Mouse (Mus musculus) lung, postnatal 25 days (tissue): Measurements from ENCODE around the gene Gm3558.
"Not testable (repeated sequence)": the region's sequence is repeated elsewhere in the genome, so short reads cannot be mapped to it uniquely, and the experiment has no call there.

Experiments
- DNase-seq: peaks from one replicate; pipeline ENCODE4 v3.0.0; 2022; ENCODE audit warnings: low spot score

Gm3558 gene

DNA sequence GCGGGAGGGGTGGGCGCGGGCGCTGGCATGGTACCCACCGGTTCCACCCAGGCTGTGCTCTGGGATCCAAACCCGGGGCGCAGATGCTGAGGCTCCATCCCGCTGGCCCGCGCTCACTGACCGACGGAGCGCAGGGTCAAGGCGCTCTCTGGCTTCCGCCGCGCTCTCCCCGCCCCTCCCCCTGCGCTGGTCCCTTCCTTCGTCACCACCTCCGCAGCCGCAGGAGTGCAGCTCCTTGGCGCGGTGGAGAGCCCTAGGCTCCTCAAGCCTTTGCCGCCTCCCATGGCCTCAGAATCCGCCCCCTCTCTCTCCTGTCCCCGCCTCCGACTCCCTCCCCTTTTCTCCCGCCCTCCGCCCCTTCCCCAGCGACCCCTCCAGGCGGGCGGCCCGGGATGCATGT is at the start of gene Gm3558:
Gene Gm3558 (minus strand): TSS at position 185 of the 400 bp plus-strand sequence.
- not testable (repeated sequence) for DNase-seq

DNA sequence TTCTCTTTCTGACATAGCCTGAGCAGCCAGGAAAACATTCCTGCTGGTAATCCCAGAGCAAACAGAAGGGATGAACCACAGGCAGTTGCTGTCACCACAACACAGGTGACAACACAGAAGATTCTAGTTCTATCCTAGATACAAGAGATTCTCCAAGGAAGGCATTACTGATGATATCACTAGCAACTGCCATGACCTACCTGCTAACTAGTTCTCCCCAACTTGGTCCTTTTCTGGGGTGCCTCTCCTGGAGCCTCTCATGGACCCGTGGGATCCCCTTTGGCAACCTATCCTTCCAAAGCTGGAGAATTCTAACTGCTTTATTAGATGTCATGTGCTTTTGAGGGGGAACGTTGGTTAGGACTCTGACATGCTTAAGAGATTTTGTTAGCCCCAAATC is 27.1 kb upstream of the Gm3558 start, which contains the start of gene Gm10338:
Gene Gm10338 (minus strand): TSS at position 101 of the 400 bp plus-strand sequence.
- not testable (repeated sequence) for DNase-seq

DNA sequence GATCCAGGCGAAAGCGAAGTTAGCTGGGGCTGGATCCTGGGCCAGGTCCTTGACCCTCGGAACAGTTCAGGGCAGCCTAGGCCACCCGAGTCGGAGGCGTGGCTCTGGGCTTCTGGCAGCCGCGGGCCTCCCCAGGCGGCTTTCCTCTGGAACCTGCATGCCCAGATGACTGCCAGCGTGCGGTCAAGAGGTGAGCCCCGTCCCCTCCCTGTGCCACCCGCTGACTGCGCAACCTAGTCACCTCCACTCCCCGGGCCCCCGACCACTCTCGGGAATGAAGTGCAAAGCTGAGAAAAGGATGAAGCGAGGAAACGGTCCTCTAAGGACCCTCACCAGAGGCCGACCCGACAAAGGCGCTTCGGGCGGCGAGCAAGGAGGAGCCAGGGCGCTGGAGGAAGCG is 476 bp downstream of the Gm3558 start:
- DNase-seq, result not testable (repeated sequence)

- peak; percentile 0 for DNase-seq
These were observed 1.1 kb downstream of the Gm3558 start for GRCm38 (mm10) chr14:7567266-7567665.
